Mouse (Mus musculus): ENCODE results near the gene Tec.

Gene Tec

GRCm38 (mm10) chr5:72868091-72868875 lies at the start of gene Tec:
TSS of gene Tec (minus strand) at chr5:72868483.
- DNase-seq (ENCODE audit: extremely low read depth, insufficient read length, low spot score), result peak; percentile 68

GRCm38 (mm10) chr5:72916851-72917250 lies 48.6 kb upstream of the Tec start:
- no peak for DNase-seq (ENCODE audit: extremely low read depth, insufficient read length, low spot score)

- DNase-seq (ENCODE audit: extremely low read depth, insufficient read length, low spot score), result no peak
Measured at GRCm38 (mm10) chr5:72916048-72916447, 47.8 kb upstream of the Tec start.

- no peak for DNase-seq (ENCODE audit: extremely low read depth, insufficient read length, low spot score)
Measured at GRCm38 (mm10) chr5:72914633-72915561, 46.6 kb upstream of the Tec start.

- DNase-seq (ENCODE audit: extremely low read depth, insufficient read length, low spot score), result peak; percentile 95
Measured at GRCm38 (mm10) chr5:72913648-72914557, 45.6 kb upstream of the Tec start, which contains the start of gene Slain2. TSS of gene Slain2 (plus strand) at chr5:72914304.

GRCm38 (mm10) chr5:72911284-72911683 lies 43.0 kb upstream of the Tec start:
- DNase-seq (ENCODE audit: extremely low read depth, insufficient read length, low spot score), result no peak

- no peak for DNase-seq (ENCODE audit: extremely low read depth, insufficient read length, low spot score)
Measured at GRCm38 (mm10) chr5:72910373-72910772, 42.1 kb upstream of the Tec start.

- no peak for DNase-seq (ENCODE audit: extremely low read depth, insufficient read length, low spot score)
Measured at GRCm38 (mm10) chr5:72909363-72909762, 41.1 kb upstream of the Tec start.

GRCm38 (mm10) chr5:72908324-72908936 lies 40.1 kb upstream of the Tec start:
- no peak for DNase-seq (ENCODE audit: extremely low read depth, insufficient read length, low spot score)

GRCm38 (mm10) chr5:72907402-72907801 lies 39.1 kb upstream of the Tec start:
- peak; percentile 18 for DNase-seq (ENCODE audit: extremely low read depth, insufficient read length, low spot score)

GRCm38 (mm10) chr5:72904903-72905790 lies 36.9 kb upstream of the Tec start:
- peak; percentile 70 for DNase-seq (ENCODE audit: extremely low read depth, insufficient read length, low spot score)

- DNase-seq (ENCODE audit: extremely low read depth, insufficient read length, low spot score), result no peak
Measured at GRCm38 (mm10) chr5:72902876-72903516, 34.7 kb upstream of the Tec start.

GRCm38 (mm10) chr5:72902312-72902711 lies 34.0 kb upstream of the Tec start:
- DNase-seq (ENCODE audit: extremely low read depth, insufficient read length, low spot score), result no peak

GRCm38 (mm10) chr5:72901866-72902265 lies 33.6 kb upstream of the Tec start:
- no peak for DNase-seq (ENCODE audit: extremely low read depth, insufficient read length, low spot score)

GRCm38 (mm10) chr5:72899255-72899654 lies 31.0 kb upstream of the Tec start:
- DNase-seq (ENCODE audit: extremely low read depth, insufficient read length, low spot score), result no peak

- DNase-seq (ENCODE audit: extremely low read depth, insufficient read length, low spot score), result no peak
Measured at GRCm38 (mm10) chr5:72897998-72898397, 29.7 kb upstream of the Tec start.

- no peak for DNase-seq (ENCODE audit: extremely low read depth, insufficient read length, low spot score)
Measured at GRCm38 (mm10) chr5:72896478-72897279, 28.4 kb upstream of the Tec start.

- no peak for DNase-seq (ENCODE audit: extremely low read depth, insufficient read length, low spot score)
Measured at GRCm38 (mm10) chr5:72895261-72895660, 27.0 kb upstream of the Tec start.
